Mouse (Mus musculus) ES-Bruce4 (cell line): ENCODE measurements around the gene Smoc2.

Experiments used
- CTCF ChIP-seq: IDR thresholded peaks from one replicate; pipeline ENCODE4 v1.8.1; 2011; ENCODE audit warnings: low read depth, low read length
- EP300 ChIP-seq: IDR thresholded peaks from 2 replicates; pipeline ENCODE4 v1.6.1; 2011; ENCODE audit warnings: low read depth, low read length; ENCODE audit not compliant: insufficient read depth
- POLR2A ChIP-seq: IDR thresholded peaks from one replicate; pipeline ENCODE4 v1.8.1; 2011; ENCODE audit warnings: low read length; ENCODE audit not compliant: insufficient read depth

DNA sequence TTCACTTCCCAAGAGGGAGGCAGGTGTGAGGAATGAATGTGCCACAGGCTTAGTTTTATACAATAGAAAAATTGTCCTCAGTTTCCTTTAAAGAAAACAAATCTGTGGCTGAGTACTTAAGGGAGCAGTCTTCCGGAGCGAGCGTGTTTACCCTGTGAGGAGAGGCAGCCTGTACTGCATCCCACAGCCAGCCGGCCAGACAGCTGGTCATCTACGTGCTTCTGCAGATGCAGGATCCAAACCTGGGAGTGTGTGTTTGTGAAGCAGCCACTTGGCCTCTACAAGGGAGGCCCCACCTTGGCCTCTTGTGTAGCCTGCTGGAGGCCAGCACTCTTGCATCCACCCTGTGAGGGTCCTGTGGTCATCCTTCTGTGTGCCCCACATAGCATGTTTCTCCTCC, 24.7 kb upstream of the Smoc2 start:
- TF ChIP-seq POLR2A (no peak), CTCF (no peak), EP300 (no peak)
